Mouse (Mus musculus): ENCODE data around the gene Zfp651.

The Zfp651 gene

DNA sequence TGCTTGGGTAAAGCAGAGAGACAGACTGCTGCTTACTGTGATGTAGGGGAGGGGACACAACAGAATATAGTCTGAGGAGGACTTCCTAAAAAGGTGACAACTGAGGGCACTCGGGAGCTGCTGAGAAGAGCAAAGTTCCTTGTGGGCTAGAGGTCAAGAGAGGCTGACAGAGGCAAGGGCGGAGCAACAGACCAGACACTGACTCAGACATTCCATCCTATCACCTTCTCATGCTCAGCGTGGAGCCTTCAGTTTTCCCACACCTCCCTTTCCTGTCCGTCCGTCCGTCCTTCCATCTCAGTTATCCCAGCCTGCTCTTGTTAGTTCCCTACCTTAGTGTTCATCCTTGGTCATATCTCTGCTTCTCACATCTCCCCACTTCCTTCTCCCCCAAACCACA, 56.1 kb downstream of the Zfp651 start:
- DNase-seq (ENCODE audit: low spot score), result no peak

DNA sequence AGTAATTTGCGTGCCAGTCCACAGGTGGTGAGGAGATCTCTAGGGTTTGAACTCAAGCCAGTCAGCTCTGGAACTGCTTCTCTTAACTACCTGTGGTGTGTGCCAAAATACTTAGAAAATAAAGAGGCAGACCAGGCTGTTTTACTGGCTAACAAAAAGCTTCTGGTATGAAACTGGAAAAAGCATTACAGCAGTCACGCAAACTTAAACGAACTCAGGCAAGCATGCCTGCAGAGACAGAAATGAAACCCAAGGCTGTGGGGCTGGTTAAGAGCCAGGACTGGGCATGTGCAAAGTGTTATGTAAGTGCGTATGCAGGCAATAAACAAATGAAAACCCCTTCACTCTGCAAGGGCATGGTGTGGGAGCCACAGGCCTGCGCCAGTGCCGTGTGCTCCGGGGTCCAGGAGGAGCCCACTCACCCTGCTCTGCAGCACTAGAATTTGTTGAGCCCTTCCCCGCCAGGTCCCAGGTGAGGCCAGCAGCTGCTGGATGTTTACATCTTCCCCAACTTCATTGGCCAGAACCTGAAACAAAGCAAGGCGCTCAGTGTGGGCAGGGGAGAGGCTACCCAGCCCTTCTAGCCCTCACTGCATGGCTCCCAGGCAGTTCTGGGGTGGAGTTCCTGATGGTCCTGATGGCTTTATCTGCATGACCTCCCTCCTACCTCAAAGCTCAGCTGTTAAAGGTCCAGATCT, 60.1 kb downstream of the Zfp651 start:
- no peak for DNase-seq (ENCODE audit: low spot score)

GRCm38 (mm10) chr9:121819771-121820471, 60.8 kb downstream of the Zfp651 start:
- DNase-seq (ENCODE audit: low spot score), result no peak

GRCm38 (mm10) chr9:121820765-121821164, 61.6 kb downstream of the Zfp651 start:
- no peak for DNase-seq (ENCODE audit: low spot score)
